10 mouse cellular contexts compared by ENCODE assay signal in the genomic region with DNA sequence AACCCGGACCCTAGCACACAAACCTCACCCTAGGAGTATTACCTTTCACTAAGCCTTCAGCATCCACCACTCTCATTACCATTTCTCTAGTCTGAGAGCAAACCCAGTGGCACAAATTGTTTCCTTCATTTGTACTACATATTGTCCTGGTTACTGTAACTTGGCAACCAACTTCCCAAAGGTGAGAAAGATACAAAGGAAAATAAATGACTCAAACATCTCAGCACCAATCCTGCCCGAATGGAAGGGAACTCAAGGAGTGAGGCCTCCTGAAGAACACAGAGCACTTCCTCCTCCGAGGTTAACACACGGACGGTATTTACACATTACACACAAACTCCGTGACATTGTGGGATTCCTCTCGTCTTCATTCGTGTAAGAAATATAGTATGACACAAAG. TPM values are rescaled to one million over a fixed set of nuclear protein-coding genes. Genes with fewer than 3 reads are reported as not detected.
DNase-seq lines count a peak whose midpoint lies in the region; ATAC-seq and TF ChIP-seq lines count a peak whose summit lies in the region.
"Had no signal": no experiment of that assay in that cellular context is flagged by ENCODE, and none has a peak within 500 bp of the region (broad histone marks: within the 10 kb centered on the region; RNA-seq: fewer than 3 reads in every experiment).

No protein-coding gene starts in this region.

- peaks cover 25% of the 10 kb centered on the region for H3K4me1 ChIP-seq in neural tube, embryonic 11.5 days (ENCODE audit: control insufficient read depth, insufficient read depth, low read length)
- peaks cover 14% of the 10 kb centered on the region for H3K4me1 ChIP-seq in kidney, adult 2 months (ENCODE audit: control insufficient read depth, insufficient read depth, low read length)

- no peak for TF ChIP-seq CTCF in kidney, adult 2 months (conservative IDR thresholded peaks at IDR 0.05; ENCODE audit: insufficient read depth, insufficient read length, low read depth, low read length)

- no peaks in the 10 kb centered on the region for H3K36me3 ChIP-seq in neural tube, embryonic 11.5 days (ENCODE audit: control insufficient read depth, insufficient read depth, low read length)
- H3K36me3 ChIP-seq in kidney, adult 2 months (ENCODE audit: control insufficient read depth, insufficient read depth, low read length), result no peaks in the 10 kb centered on the region

- peak; percentile 69 for DNase-seq in heart, adult 11 months
- no peak for DNase-seq in heart, postnatal 4 days
- DNase-seq in neural tube, embryonic 11.5 days (ENCODE audit: low spot score), result peak; percentile 5
- no peak for DNase-seq in neural tube, embryonic 10.5 days (ENCODE audit: extremely low spot score, low spot score)
- DNase-seq in gastrocnemius, postnatal 36 days, result no peak
- DNase-seq in right cerebral cortex, postnatal 25 days, result no peak
- DNase-seq in kidney, adult 2 months, result no peak
- DNase-seq: kidney, postnatal 25 days; lung, postnatal 4 days had no signal

- H3K9ac ChIP-seq in neural tube, embryonic 11.5 days (ENCODE audit: low read length), result no peak overlapping the region

- H3K4me2 ChIP-seq in neural tube, embryonic 11.5 days (ENCODE audit: low read depth), result no peak overlapping the region

- 71% methylated on average over 8 of the region's 8 CpGs for WGBS in neural tube, embryonic 11.5 days
- 74% methylated on average over 8 of the region's 8 CpGs for WGBS in kidney, adult 2 months

- H3K27ac ChIP-seq in neural tube, embryonic 11.5 days (ENCODE audit: low read depth, low read length), result no peak overlapping the region
- no peak overlapping the region for H3K27ac ChIP-seq in kidney, adult 2 months (ENCODE audit: insufficient read depth, low read depth, low read length)

- no peak for ATAC-seq in neural tube, embryonic 11.5 days (ENCODE audit: insufficient read depth, low FRiP score, low TSS enrichment)
- peak; percentile 57 for ATAC-seq in megakaryocyte, adult 5-6 weeks (ENCODE audit: poor library complexity, severe bottlenecking)

- no peaks in the 10 kb centered on the region for H3K9me3 ChIP-seq in neural tube, embryonic 11.5 days (ENCODE audit: control insufficient read depth, low read length)

- H3K27me3 ChIP-seq in neural tube, embryonic 11.5 days (ENCODE audit: control insufficient read depth, insufficient read depth, low read length), result no peaks in the 10 kb centered on the region
- H3K27me3 ChIP-seq in kidney, adult 2 months (replicated peaks; ENCODE audit: control insufficient read depth, insufficient read depth, low read length), result no peaks in the 10 kb centered on the region

- H3K4me3 ChIP-seq in neural tube, embryonic 11.5 days (ENCODE audit: low read depth, low read length), result no peak overlapping the region
- H3K4me3 ChIP-seq in kidney, adult 2 months (ENCODE audit: insufficient read depth, low read depth, low read length), result no peak overlapping the region

- no peak for TF ChIP-seq POLR2A in kidney, adult 2 months (IDR thresholded peaks at IDR 0.05; ENCODE audit: low read depth, low read length)

- intact Hi-C loops in gastrocnemius, postnatal 36 days (cut with DNase I), result no loop called here

RNA-seq across cellular contexts. Expression of a gene that starts 7.4 kb away (rescaled TPM):
- total RNA-seq in heart, postnatal 4 days (2021), result 100 to 1,000 TPM; 138 to 140 TPM
- polyA plus RNA-seq in neural tube, embryonic 11.5 days (2014; fragmentation: Nextera tagmentation; extraction: Ambion mirVana), result 49.4 and 50.0 TPM in 2 replicates
- total RNA-seq in megakaryocyte, adult 5-6 weeks (2015), result 17.3 and 17.7 TPM in 2 replicates
- 11.4 and 26.1 TPM in 2 replicates for total RNA-seq in megakaryocyte, adult 5-6 weeks (2017)
- 10 to 100 TPM; 25.2 to 28.7 TPM for total RNA-seq in gastrocnemius, postnatal 36 days (2021)
- polyA plus RNA-seq in kidney, adult 2 months (2012; rRNA removed), result 9.5 and 11.3 TPM in 2 replicates

Comparison
In these comparisons a context has a peak if more than half of its experiments do, and no peak if none do; other contexts are left out.
1. DNase-seq: peak in heart, adult 11 months (single experiment) and neural tube, embryonic 11.5 days (single experiment); none in heart, postnatal 4 days (single experiment), neural tube, embryonic 10.5 days (single experiment), gastrocnemius, postnatal 36 days (0 of 2), right cerebral cortex, postnatal 25 days (single experiment) and kidney, adult 2 months (single experiment).
2. RNA of a gene that starts 7.4 kb away (total RNA-seq): 138 to 140 TPM in heart, postnatal 4 days; 25.2 to 28.7 TPM in gastrocnemius, postnatal 36 days and 11.4 to 26.1 TPM in megakaryocyte, adult 5-6 weeks; every median in the first group is over 4 times any median in the second.